Mouse (Mus musculus) forebrain, embryonic 11.5 days (tissue): ENCODE data around the gene Krt87. TPM values are rescaled to one million over a fixed set of nuclear protein-coding genes. Genes with fewer than 3 reads are reported as not detected.
A peak's percentile ranks its signal among the peaks of the same experiment; 100 is the strongest.

Source experiments
- ATAC-seq: fragments of 200-750 bp; cut with Nextera tagmentation; replicated peaks from 2 replicates; pipeline ENCODE4 v1.8.0; 2017; ENCODE audit warnings: moderate TSS enrichment; ENCODE audit not compliant: low FRiP score
- DNase-seq: peaks from one replicate; pipeline ENCODE4 v3.0.0-alpha.2; 2017; ENCODE audit warnings: low spot score
- H3K27ac ChIP-seq: fragments of 300-500 bp; sonication (generic); 2 replicates; pipeline ENCODE4 v1.5.1; 2014; ENCODE audit warnings: low read depth, low read length
- H3K27me3 ChIP-seq: fragments of 300-500 bp; sonication (generic); 2 replicates; pipeline ENCODE4 v1.6.1; 2014; ENCODE audit warnings: mild to moderate bottlenecking, low read length, mixed read lengths; ENCODE audit not compliant: control insufficient read depth, insufficient read depth
- H3K36me3 ChIP-seq: fragments of 300-500 bp; sonication (generic); 2 replicates; pipeline ENCODE4 v1.6.1; 2014; ENCODE audit warnings: mild to moderate bottlenecking, low read length, moderate library complexity, mixed read lengths; ENCODE audit not compliant: control insufficient read depth, insufficient read depth
- H3K4me1 ChIP-seq: fragments of 300-500 bp; sonication (generic); replicated peaks from 2 replicates; pipeline ENCODE4 v1.6.1; 2014; ENCODE audit warnings: low read length, mixed read lengths; ENCODE audit not compliant: control insufficient read depth, insufficient read depth
- H3K4me2 ChIP-seq: fragments of 300-500 bp; sonication (generic); 2 replicates; pipeline ENCODE4 v1.6.1; 2014; ENCODE audit warnings: low read depth, mild to moderate bottlenecking, low read length, moderate library complexity, mixed read lengths; ENCODE audit not compliant: severe bottlenecking
- H3K4me3 ChIP-seq: fragments of 300-500 bp; sonication (generic); 2 replicates; pipeline ENCODE4 v1.5.1; 2014; ENCODE audit warnings: low read depth, low read length
- H3K9ac ChIP-seq: fragments of 300-500 bp; sonication (generic); 2 replicates; pipeline ENCODE4 v1.6.1; 2014; ENCODE audit warnings: low read length
- H3K9me3 ChIP-seq: fragments of 300-500 bp; sonication (generic); 2 replicates; pipeline ENCODE4 v1.6.1; 2016; ENCODE audit warnings: low read length, mixed read lengths; ENCODE audit not compliant: control insufficient read depth
- WGBS: fragments of 180-500 bp; shearing (Covaris S2); extraction: QIAGEN DNeasy Blood & Tissue Kit; methylation state at CpG from one replicate; pipeline ENCODE4 v1.1.7; 2014; 5-methylcytosine and 5-hydroxymethylcytosine counted together
- polyA plus RNA-seq: library from polyadenylated mRNA; unstranded; fragments of >200 nt; fragmentation: Nextera tagmentation; extraction: Ambion mirVana; gene quantifications from 2 replicates; pipeline ENCODE4 v1.2.1, GENCODE M21; 2014

Gene Krt87
- polyA plus RNA-seq, result 0.12 TPM in 1 of 2 replicates, not detected in the other

GRCm38 (mm10) chr15:101438555-101438954, at the start of gene Krt87:
TSS of gene Krt87 (minus strand) at chr15:101438804.
- Histone ChIP-seq H3K27ac (no peak within 1 kb of the TSS), H3K4me3 (peak within 1 kb of the TSS; percentile 26), H3K27me3 (peaks cover 11% of the 10 kb centered on the region), H3K9ac (peak within 1 kb of the TSS; percentile 39; the same call in 1 of the 2 replicates), H3K4me2 (peak within 1 kb of the TSS; percentile 58), H3K36me3 (no peaks in the 10 kb centered on the region), H3K4me1 (peaks cover 4% of the 10 kb centered on the region; the same call in 1 of the 2 replicates), H3K9me3 (no peaks in the 10 kb centered on the region)
- 6% methylated on average over 34 of the region's 34 CpGs for WGBS
- DNase-seq (peak; percentile 61), ATAC-seq (no peak)

- H3K4me1 ChIP-seq, result no peaks in the 10 kb centered on the region
- no peak overlapping the region for H3K4me2 ChIP-seq
- H3K27ac ChIP-seq, result no peak overlapping the region
- H3K27me3 ChIP-seq, result no peaks in the 10 kb centered on the region
- no peaks in the 10 kb centered on the region for H3K9me3 ChIP-seq
- WGBS, result 83% methylated on average over 11 of the region's 11 CpGs
- H3K9ac ChIP-seq, result no peak overlapping the region
- H3K36me3 ChIP-seq, result no peaks in the 10 kb centered on the region
- ATAC-seq (no peak), DNase-seq (no peak)
- H3K4me3 ChIP-seq, result no peak overlapping the region
These were observed 47.5 kb upstream of the Krt87 start for GRCm38 (mm10) chr15:101485911-101486635.

- H3K4me3 ChIP-seq, result no peak overlapping the region
- no peaks in the 10 kb centered on the region for H3K4me1 ChIP-seq
- no peaks in the 10 kb centered on the region for H3K9me3 ChIP-seq
- H3K27ac ChIP-seq, result no peak overlapping the region
- DNase-seq, result no peak
- no peak overlapping the region for H3K9ac ChIP-seq
- no peak for ATAC-seq
- no peaks in the 10 kb centered on the region for H3K36me3 ChIP-seq
- H3K27me3 ChIP-seq, result no peaks in the 10 kb centered on the region
- WGBS, result 83% methylated on average over 1 of the region's 1 CpGs
- H3K4me2 ChIP-seq, result no peak overlapping the region
These were observed 46.3 kb upstream of the Krt87 start for GRCm38 (mm10) chr15:101484939-101485338.

DNA sequence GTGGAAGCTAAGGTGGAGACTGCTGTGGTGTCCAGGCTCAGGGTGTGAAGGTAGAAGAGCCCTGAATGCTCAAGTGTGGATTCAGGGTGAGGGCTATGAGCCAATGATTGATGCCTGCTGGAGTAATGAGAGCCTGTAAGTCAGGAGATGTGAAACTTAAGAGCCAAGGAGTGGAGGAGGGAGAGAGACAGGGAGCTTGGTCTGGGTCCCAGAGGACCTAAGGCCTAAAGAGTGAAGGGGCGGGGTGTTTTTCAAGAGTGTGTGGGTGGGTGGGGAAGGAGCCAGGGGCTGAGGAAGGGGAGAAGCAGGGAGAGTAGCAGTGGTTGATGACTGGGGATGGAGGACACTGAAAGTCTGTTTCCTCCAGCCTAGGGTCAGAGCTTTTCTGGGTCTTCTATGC, 45.0 kb upstream of the Krt87 start:
- DNase-seq (no peak), ATAC-seq (no peak)
- H3K36me3 ChIP-seq, result no peaks in the 10 kb centered on the region
- WGBS, result 57% methylated on average over 1 of the region's 1 CpGs
- H3K27me3 ChIP-seq, result no peaks in the 10 kb centered on the region
- H3K9ac ChIP-seq, result no peak overlapping the region
- no peak overlapping the region for H3K27ac ChIP-seq
- H3K9me3 ChIP-seq, result no peaks in the 10 kb centered on the region
- H3K4me1 ChIP-seq, result no peaks in the 10 kb centered on the region; the same call in 1 of the 2 replicates
- no peak overlapping the region for H3K4me3 ChIP-seq
- no peak overlapping the region for H3K4me2 ChIP-seq

DNA sequence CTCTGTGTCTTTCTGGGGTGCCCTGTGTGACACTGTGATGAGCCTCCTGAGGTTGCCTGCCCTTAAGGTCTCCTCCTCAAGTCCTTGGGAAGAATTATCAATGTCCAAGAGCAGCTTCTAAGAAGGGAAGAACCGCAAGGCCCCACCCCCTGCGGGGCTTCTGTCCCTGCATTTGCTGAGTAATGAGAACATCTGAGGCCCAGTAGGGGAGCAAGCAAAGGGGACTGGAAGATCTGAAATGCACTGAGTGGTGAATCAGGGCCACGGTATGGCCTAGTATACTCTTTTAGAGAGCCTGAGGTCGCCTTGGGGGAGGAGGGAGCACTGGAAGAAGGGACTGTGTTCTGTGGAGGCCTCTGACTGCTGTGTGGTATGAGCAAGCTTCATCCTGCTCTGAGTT, 43.5 kb upstream of the Krt87 start:
- H3K4me3 ChIP-seq, result no peak overlapping the region
- H3K27ac ChIP-seq, result no peak overlapping the region
- H3K27me3 ChIP-seq, result no peaks in the 10 kb centered on the region
- H3K4me2 ChIP-seq, result no peak overlapping the region
- no peaks in the 10 kb centered on the region; the same call in 1 of the 2 replicates for H3K4me1 ChIP-seq
- DNase-seq, result no peak
- 36% methylated on average over 4 of the region's 4 CpGs for WGBS
- no peaks in the 10 kb centered on the region for H3K36me3 ChIP-seq
- H3K9me3 ChIP-seq, result no peaks in the 10 kb centered on the region
- no peak for ATAC-seq
- no peak overlapping the region for H3K9ac ChIP-seq

DNA sequence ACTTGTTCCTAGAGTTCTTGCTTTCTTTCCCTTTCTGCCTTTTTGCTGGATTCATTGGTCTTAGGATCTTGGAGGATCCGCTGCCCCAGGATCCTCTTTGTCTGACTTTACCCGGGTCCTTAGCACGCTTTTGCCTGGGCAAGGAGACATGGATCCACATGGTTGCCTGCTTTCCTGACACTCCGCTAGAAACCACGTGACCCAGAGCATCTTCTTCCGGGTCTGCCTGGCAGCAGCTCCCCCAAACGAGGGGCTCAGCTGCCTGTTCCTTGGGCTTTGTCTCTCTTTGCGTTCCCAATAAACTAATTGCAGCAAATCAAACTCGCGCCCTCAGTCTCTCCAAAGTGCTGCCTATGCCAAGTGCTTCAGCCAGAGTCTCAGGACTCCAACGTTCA, 41.1 kb upstream of the Krt87 start:
- peak; percentile 54 for DNase-seq
- WGBS, result 34% methylated on average over 11 of the region's 11 CpGs
- Histone ChIP-seq H3K36me3 (no peaks in the 10 kb centered on the region), H3K4me3 (peak overlapping the region; percentile 12; the same call in 1 of the 2 replicates), H3K9me3 (no peaks in the 10 kb centered on the region), H3K27ac (no peak overlapping the region), H3K9ac (peak overlapping the region; percentile 27; the same call in 1 of the 2 replicates), H3K27me3 (no peaks in the 10 kb centered on the region), H3K4me1 (no peaks in the 10 kb centered on the region; the same call in 1 of the 2 replicates), H3K4me2 (peak overlapping the region; percentile 48)
- ATAC-seq, result no peak

DNA sequence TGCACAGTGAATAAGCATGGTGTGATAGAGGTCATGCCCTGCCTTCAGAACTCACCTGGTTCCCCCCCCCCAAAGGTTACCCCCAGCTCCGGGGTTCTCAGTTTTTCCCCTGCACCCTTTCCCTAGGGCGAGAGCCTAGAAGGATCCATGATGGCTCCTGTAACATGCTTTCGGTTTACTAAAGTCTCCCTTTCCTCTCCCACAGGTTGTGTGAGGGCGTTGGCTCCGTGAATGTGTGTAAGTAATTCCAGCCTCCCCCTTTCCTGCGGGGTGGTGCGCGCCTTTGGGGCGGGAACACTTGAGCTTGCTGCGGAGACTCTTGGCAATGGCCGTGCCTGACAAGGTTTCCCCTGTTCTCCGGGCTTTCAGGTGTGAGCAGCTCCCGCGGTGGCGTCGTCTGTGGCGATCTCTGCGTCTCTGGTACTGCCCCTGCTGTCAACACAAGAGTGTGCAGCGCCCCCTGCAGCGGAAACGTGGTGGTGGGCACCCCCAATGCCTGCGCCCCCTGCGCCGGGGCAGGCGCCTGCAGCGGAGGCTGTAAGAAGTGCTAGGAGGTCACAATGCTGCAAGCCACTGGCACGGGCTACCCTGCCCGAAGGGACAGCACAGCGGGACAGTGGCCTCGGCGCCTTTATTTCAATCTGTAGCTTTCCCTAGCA, 40.5 kb upstream of the Krt87 start:
- Histone ChIP-seq H3K9ac (peak overlapping the region; percentile 27; the same call in 1 of the 2 replicates), H3K9me3 (no peaks in the 10 kb centered on the region), H3K4me3 (peak overlapping the region; percentile 12; the same call in 1 of the 2 replicates), H3K36me3 (no peaks in the 10 kb centered on the region), H3K27me3 (no peaks in the 10 kb centered on the region), H3K4me1 (no peaks in the 10 kb centered on the region; the same call in 1 of the 2 replicates), H3K27ac (no peak overlapping the region), H3K4me2 (peak overlapping the region; percentile 48)
- peak; percentile 39; the same call in 1 of the 2 replicates for ATAC-seq
- peak; percentile 82 for DNase-seq
- WGBS, result 9% methylated on average over 31 of the region's 31 CpGs

GRCm38 (mm10) chr15:101472952-101473528, 34.4 kb upstream of the Krt87 start, which contains the start of gene Krt86:
TSS of gene Krt86 (plus strand) at chr15:101473478.
- peak; percentile 77 for DNase-seq
- WGBS, result 33% methylated on average over 10 of the region's 10 CpGs
- H3K27ac ChIP-seq, result no peak within 1 kb of the TSS

More at GRCm38 (mm10) chr15:101472952-101473528, 34.4 kb upstream of the Krt87 start, which contains the start of gene Krt86:
- Histone ChIP-seq H3K9ac (no peak within 1 kb of the TSS), H3K27me3 (no peaks in the 10 kb centered on the region), H3K4me2 (no peak within 1 kb of the TSS), H3K4me1 (no peaks in the 10 kb centered on the region), H3K4me3 (no peak within 1 kb of the TSS), H3K9me3 (no peaks in the 10 kb centered on the region), H3K36me3 (no peaks in the 10 kb centered on the region)
- no peak for ATAC-seq
